Mouse (Mus musculus): ENCODE data around the gene 1700022I11Rik. TPM values are rescaled to one million over a fixed set of nuclear protein-coding genes. Genes with fewer than 3 reads are reported as not detected.

Gene 1700022I11Rik
- polyA plus RNA-seq, 1 experiment = 0.48 TPM

- H3ac ChIP-seq (ENCODE audit: control insufficient read depth, insufficient read length, low read depth) = no peak overlapping the region
- TF ChIP-seq CTCF (IDR thresholded peaks at IDR 0.05; ENCODE audit: control insufficient read depth, insufficient read depth, insufficient read length) = no peak
- TF ChIP-seq CEBPB (IDR thresholded peaks at IDR 0.05; ENCODE audit: low read depth) = no peak
- TF ChIP-seq MAX (IDR thresholded peaks at IDR 0.05) = no peak
- TF ChIP-seq USF1 (IDR thresholded peaks at IDR 0.05; ENCODE audit: low read depth) = no peak
- TF ChIP-seq FOSL1 (IDR thresholded peaks at IDR 0.05; ENCODE audit: insufficient read depth, low read length, poor library complexity, severe bottlenecking) = no peak
- no peak for TF ChIP-seq MYOG (IDR thresholded peaks at IDR 0.05; ENCODE audit: control insufficient read depth, extremely low read depth, insufficient read length)
- no peak for TF ChIP-seq MYOD1 (IDR thresholded peaks at IDR 0.05; ENCODE audit: control insufficient read depth, insufficient read length, low read depth)
- H3K79me3 ChIP-seq (ENCODE audit: low read depth) = no peaks in the 10 kb centered on the region
- no peak overlapping the region for H3K4me3 ChIP-seq (ENCODE audit: insufficient read depth, poor library complexity, severe bottlenecking)
- no peaks in the 10 kb centered on the region for H3K27me3 ChIP-seq (ENCODE audit: control insufficient read depth, insufficient read depth, insufficient read length)
- H3K79me2 ChIP-seq (ENCODE audit: control insufficient read depth, insufficient read depth) = peaks cover 18% of the 10 kb centered on the region
- peaks cover 22% of the 10 kb centered on the region for H3K36me3 ChIP-seq (ENCODE audit: control insufficient read depth, insufficient read depth)
Observed at GRCm38 (mm10) chr4:43029121-43029520, 59.7 kb downstream of the 1700022I11Rik start.

DNA sequence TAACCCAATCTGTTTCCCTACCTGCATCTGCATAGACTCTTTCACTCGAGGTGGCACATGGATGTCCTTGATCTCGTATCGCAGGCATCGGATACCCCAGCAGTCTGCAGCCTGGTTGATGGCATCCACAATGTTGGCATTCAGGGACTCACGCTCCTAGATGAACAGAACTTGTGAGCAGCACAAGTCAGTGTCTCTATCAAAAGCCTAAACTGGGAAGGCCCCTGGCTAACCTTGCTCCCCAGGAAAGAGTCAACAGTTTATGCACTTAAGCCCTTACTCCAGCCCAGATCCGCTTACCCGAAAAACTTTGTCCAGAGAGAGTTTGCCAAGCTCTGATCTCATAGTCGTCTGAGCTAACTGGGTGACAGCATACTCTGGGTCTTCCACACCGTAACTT lies 60.3 kb downstream of the 1700022I11Rik start:
- peaks cover 18% of the 10 kb centered on the region for H3K79me2 ChIP-seq (ENCODE audit: control insufficient read depth, insufficient read depth)
- H3K36me3 ChIP-seq (ENCODE audit: control insufficient read depth, insufficient read depth) = peaks cover 22% of the 10 kb centered on the region
- no peak overlapping the region for H3K4me3 ChIP-seq (ENCODE audit: insufficient read depth, poor library complexity, severe bottlenecking)
- H3K27me3 ChIP-seq (ENCODE audit: control insufficient read depth, insufficient read depth, insufficient read length) = no peaks in the 10 kb centered on the region
- no peak overlapping the region for H3ac ChIP-seq (ENCODE audit: control insufficient read depth, insufficient read length, low read depth)
- TF ChIP-seq FOSL1 (IDR thresholded peaks at IDR 0.05; ENCODE audit: insufficient read depth, low read length, poor library complexity, severe bottlenecking) (no peak), USF1 (IDR thresholded peaks at IDR 0.05; ENCODE audit: low read depth) (no peak), MYOD1 (IDR thresholded peaks at IDR 0.05; ENCODE audit: control insufficient read depth, insufficient read length, low read depth) (no peak), CTCF (IDR thresholded peaks at IDR 0.05; ENCODE audit: control insufficient read depth, insufficient read depth, insufficient read length) (no peak), CEBPB (IDR thresholded peaks at IDR 0.05; ENCODE audit: low read depth) (no peak), MAX (IDR thresholded peaks at IDR 0.05) (no peak), MYOG (IDR thresholded peaks at IDR 0.05; ENCODE audit: control insufficient read depth, extremely low read depth, insufficient read length) (no peak)
- no peaks in the 10 kb centered on the region for H3K79me3 ChIP-seq (ENCODE audit: low read depth)

DNA sequence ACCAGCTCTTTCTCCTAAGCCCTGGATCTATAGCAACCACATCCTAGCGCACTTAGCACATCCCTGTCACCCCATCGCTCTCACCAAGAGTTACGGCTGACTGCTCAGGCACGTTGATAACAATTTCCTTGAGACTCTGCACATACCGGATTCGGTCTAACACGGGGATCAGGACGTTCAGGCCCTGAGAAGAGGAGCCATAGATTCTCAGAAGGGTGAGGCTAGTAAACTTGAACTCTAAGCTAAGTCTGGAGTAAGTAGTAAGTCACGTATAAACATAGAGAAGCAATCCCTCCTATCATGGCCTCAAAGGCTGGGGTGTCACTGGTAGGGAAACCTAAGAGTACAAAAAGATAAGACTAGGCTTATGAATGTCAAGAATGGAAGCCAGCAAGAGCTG lies 60.9 kb downstream of the 1700022I11Rik start:
- no peak for TF ChIP-seq USF1 (IDR thresholded peaks at IDR 0.05; ENCODE audit: low read depth)
- TF ChIP-seq MYOG (IDR thresholded peaks at IDR 0.05; ENCODE audit: control insufficient read depth, extremely low read depth, insufficient read length) = no peak
- no peak for TF ChIP-seq CEBPB (IDR thresholded peaks at IDR 0.05; ENCODE audit: low read depth)
- no peak for TF ChIP-seq CTCF (IDR thresholded peaks at IDR 0.05; ENCODE audit: control insufficient read depth, insufficient read depth, insufficient read length)
- no peak for TF ChIP-seq FOSL1 (IDR thresholded peaks at IDR 0.05; ENCODE audit: insufficient read depth, low read length, poor library complexity, severe bottlenecking)
- TF ChIP-seq MAX (IDR thresholded peaks at IDR 0.05) = no peak
- no peak for TF ChIP-seq MYOD1 (IDR thresholded peaks at IDR 0.05; ENCODE audit: control insufficient read depth, insufficient read length, low read depth)
- Histone ChIP-seq H3K27me3 (ENCODE audit: control insufficient read depth, insufficient read depth, insufficient read length) (no peaks in the 10 kb centered on the region), H3ac (ENCODE audit: control insufficient read depth, insufficient read length, low read depth) (peak overlapping the region; percentile 69), H3K79me3 (ENCODE audit: low read depth) (no peaks in the 10 kb centered on the region), H3K79me2 (ENCODE audit: control insufficient read depth, insufficient read depth) (peaks cover 18% of the 10 kb centered on the region), H3K36me3 (ENCODE audit: control insufficient read depth, insufficient read depth) (peaks cover 22% of the 10 kb centered on the region), H3K4me3 (ENCODE audit: insufficient read depth, poor library complexity, severe bottlenecking) (peak overlapping the region; percentile 68)

- TF ChIP-seq MYOD1 (IDR thresholded peaks at IDR 0.05; ENCODE audit: control insufficient read depth, insufficient read length, low read depth) = no peak
- no peak for TF ChIP-seq MYOG (IDR thresholded peaks at IDR 0.05; ENCODE audit: control insufficient read depth, extremely low read depth, insufficient read length)
- TF ChIP-seq USF1 (IDR thresholded peaks at IDR 0.05; ENCODE audit: low read depth) = no peak
- TF ChIP-seq FOSL1 (IDR thresholded peaks at IDR 0.05; ENCODE audit: insufficient read depth, low read length, poor library complexity, severe bottlenecking) = no peak
- no peak for TF ChIP-seq CEBPB (IDR thresholded peaks at IDR 0.05; ENCODE audit: low read depth)
- no peak for TF ChIP-seq CTCF (IDR thresholded peaks at IDR 0.05; ENCODE audit: control insufficient read depth, insufficient read depth, insufficient read length)
- no peak for TF ChIP-seq MAX (IDR thresholded peaks at IDR 0.05)
- H3K4me3 ChIP-seq (ENCODE audit: insufficient read depth, poor library complexity, severe bottlenecking) = peak overlapping the region; percentile 68
- H3K27me3 ChIP-seq (ENCODE audit: control insufficient read depth, insufficient read depth, insufficient read length) = no peaks in the 10 kb centered on the region
- H3K79me2 ChIP-seq (ENCODE audit: control insufficient read depth, insufficient read depth) = peaks cover 18% of the 10 kb centered on the region
- no peaks in the 10 kb centered on the region for H3K79me3 ChIP-seq (ENCODE audit: low read depth)
- peaks cover 22% of the 10 kb centered on the region for H3K36me3 ChIP-seq (ENCODE audit: control insufficient read depth, insufficient read depth)
- peak overlapping the region; percentile 69 for H3ac ChIP-seq (ENCODE audit: control insufficient read depth, insufficient read length, low read depth)
Observed at GRCm38 (mm10) chr4:43030780-43031230, 61.4 kb downstream of the 1700022I11Rik start.

- H3K79me3 ChIP-seq (ENCODE audit: low read depth) = no peaks in the 10 kb centered on the region
- peak within 1 kb of the TSS; percentile 68 for H3K4me3 ChIP-seq (ENCODE audit: insufficient read depth, poor library complexity, severe bottlenecking)
- TF ChIP-seq CTCF (IDR thresholded peaks at IDR 0.05; ENCODE audit: control insufficient read depth, insufficient read depth, insufficient read length) (no peak), MAX (IDR thresholded peaks at IDR 0.05) (peak; percentile 63), USF1 (IDR thresholded peaks at IDR 0.05; ENCODE audit: low read depth) (no peak)
- peak within 1 kb of the TSS; percentile 69 for H3ac ChIP-seq (ENCODE audit: control insufficient read depth, insufficient read length, low read depth)
- peaks cover 18% of the 10 kb centered on the region for H3K79me2 ChIP-seq (ENCODE audit: control insufficient read depth, insufficient read depth)
- H3K36me3 ChIP-seq (ENCODE audit: control insufficient read depth, insufficient read depth) = peaks cover 22% of the 10 kb centered on the region
- no peaks in the 10 kb centered on the region for H3K27me3 ChIP-seq (ENCODE audit: control insufficient read depth, insufficient read depth, insufficient read length)
Observed at GRCm38 (mm10) chr4:43031237-43031995, 62.0 kb downstream of the 1700022I11Rik start, which contains the start of gene Stoml2. Stoml2 (minus strand) TSS chr4:43031710.
